Mouse (Mus musculus) heart, postnatal 4 days (tissue): Measurements from ENCODE around the gene Zswim8. TPM values are rescaled to one million over a fixed set of nuclear protein-coding genes. Genes with fewer than 3 reads are reported as not detected.

ENCODE experiments used
- microRNA-seq, 2 experiments: library from miRNA; unstranded; fragments of <30 nt; microRNA quantifications; one replicate each; pipeline ENCODE4 v1.2.0; 2021 to 2022
- total RNA-seq, 2 experiments: library from RNA; stranded (reverse); gene quantifications; 2 replicates each; pipeline ENCODE4 v1.2.3; 2021

Zswim8 gene
- total RNA-seq, 2 experiments from 2014 or later: 81.7 to 83.6 TPM

Small RNAs within 50 kb of the gene (microRNA-seq; reads per million reads assigned to microRNA genes)
- 0.82 to 1.7 reads per million in 2 experiments for gene Mir6946

Other genes starting within 250 kb of the Zswim8 start
- gene Anxa7, start 227.4 kb upstream of the Zswim8 start, total RNA-seq: 10 to 100 TPM; 49.5 to 57.1 TPM
- gene Mss51, start 210.7 kb upstream of the Zswim8 start, total RNA-seq: 1 to 10 TPM in 1 of 2 experiments, under 1 TPM in 1; 0.97 to 1.2 TPM
- gene Ppp3cb, start 161.0 kb upstream of the Zswim8 start, total RNA-seq: 10 to 100 TPM; 71.7 to 79.0 TPM
- 10 to 100 TPM; 15.2 to 15.4 TPM for gene Usp54, start 66.5 kb upstream of the Zswim8 start, total RNA-seq
- gene Myoz1, start 51.0 kb upstream of the Zswim8 start, total RNA-seq: 1 to 10 TPM; 5.6 to 7.5 TPM
- gene Synpo2l, start 39.2 kb upstream of the Zswim8 start, total RNA-seq: 100 to 1,000 TPM; 230 to 272 TPM
- gene Sec24c, start 33.2 kb upstream of the Zswim8 start, total RNA-seq: 100 to 1,000 TPM in 1 of 2 experiments, 10 to 100 TPM in 1; 96.3 to 110 TPM
- gene Fut11, start 12.6 kb upstream of the Zswim8 start, total RNA-seq: 10 to 100 TPM; 11.4 to 11.8 TPM
- 100 to 1,000 TPM in 1 of 2 experiments, 10 to 100 TPM in 1; 87.0 to 104 TPM for gene Chchd1, start 4.5 kb upstream of the Zswim8 start, total RNA-seq
- 10 to 100 TPM; 18.2 to 18.3 TPM for gene Ndst2, start 27.0 kb downstream of the Zswim8 start, total RNA-seq
- gene Camk2g, start 86.5 kb downstream of the Zswim8 start, total RNA-seq: 10 to 100 TPM; 58.3 to 65.2 TPM
- gene Plau, start 129.1 kb downstream of the Zswim8 start, total RNA-seq: 10 to 100 TPM; 11.1 to 11.9 TPM
- 100 to 1,000 TPM; 200 to 201 TPM for gene Vcl, start 221.8 kb downstream of the Zswim8 start, total RNA-seq